Comparison of ENCODE assay signal across 17 mouse cellular contexts in genomic region chr11:107931288-107931687, GRCm38 (mm10). TPM values are rescaled to one million over a fixed set of nuclear protein-coding genes. Genes with fewer than 3 reads are reported as not detected.
"Had no signal": no experiment of that assay in that cellular context is flagged by ENCODE, and none has a peak within 500 bp of the region (broad histone marks: within the 10 kb centered on the region; RNA-seq: fewer than 3 reads in every experiment).

No protein-coding gene starts in this region.

- H3K27me3 ChIP-seq: liver, embryonic 13.5 days had no signal

- H3K36me3 ChIP-seq: liver, embryonic 13.5 days had no signal

- H3K4me1 ChIP-seq: liver, embryonic 13.5 days had no signal

- H3K27ac ChIP-seq: left cerebral cortex, adult 2 months; liver, embryonic 13.5 days; stomach, postnatal 0 days had no signal

- DNase-seq: kidney, adult 9 months; kidney, postnatal 36 days; layer of hippocampus, postnatal 36 days; liver, embryonic 13.5 days; lung, adult 2 months; midbrain, embryonic 14.5 days; right cerebral cortex, adult 18-20 months; right cerebral cortex, postnatal 14 days; right cerebral cortex, postnatal 4 days; thymus, adult 2 months; thymus, postnatal 14 days; thymus, postnatal 4 days had no signal

- H3K4me3 ChIP-seq: left cerebral cortex, adult 2 months; liver, embryonic 13.5 days had no signal

RNA-seq across cellular contexts. Expression of gene Cacng5, which starts 16.4 kb away (rescaled TPM):
- total RNA-seq: liver, adult 2 months; megakaryocyte progenitor cell, adult 5-6 weeks; megakaryocyte-erythroid progenitor cell, adult 5-6 weeks had no signal
- polyA plus RNA-seq: liver, adult 2 months had no signal
